Mouse (Mus musculus): ENCODE measurements around the gene Vwde.

The Vwde gene

GRCm38 (mm10) chr6:13224596-13225227 lies at the start of gene Vwde:
Gene Vwde, minus strand, starts transcription at chr6:13224965.
- DNase-seq (ENCODE audit: low read depth), result no peak

- no peak for DNase-seq (ENCODE audit: low read depth)
Measured at GRCm38 (mm10) chr6:13255341-13255740, 30.6 kb upstream of the Vwde start.

GRCm38 (mm10) chr6:13248317-13248969 lies 23.7 kb upstream of the Vwde start:
- DNase-seq (ENCODE audit: low read depth), result peak; percentile 4

DNA sequence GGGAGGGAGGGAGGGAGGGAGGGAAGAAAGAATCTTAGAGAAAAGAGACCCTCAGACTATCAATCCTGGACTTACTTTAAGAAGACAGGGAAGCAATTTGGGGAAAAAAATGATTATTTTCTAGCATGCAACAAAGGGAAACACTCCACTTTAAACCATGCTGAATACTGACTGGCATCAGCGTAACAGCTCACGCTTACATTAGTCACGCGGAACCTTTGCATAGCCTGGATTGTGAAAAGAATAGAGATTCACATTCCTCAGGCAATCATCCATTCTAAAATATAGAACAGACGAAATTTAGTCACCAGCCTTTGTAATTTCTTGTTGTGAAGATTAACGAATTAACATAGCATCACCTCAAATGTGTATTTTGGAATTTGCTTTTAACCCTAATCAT lies 18.6 kb downstream of the Vwde start:
- DNase-seq (ENCODE audit: low read depth), result no peak

GRCm38 (mm10) chr6:13197486-13197885 lies 27.3 kb downstream of the Vwde start:
- no peak for DNase-seq (ENCODE audit: low read depth)

DNA sequence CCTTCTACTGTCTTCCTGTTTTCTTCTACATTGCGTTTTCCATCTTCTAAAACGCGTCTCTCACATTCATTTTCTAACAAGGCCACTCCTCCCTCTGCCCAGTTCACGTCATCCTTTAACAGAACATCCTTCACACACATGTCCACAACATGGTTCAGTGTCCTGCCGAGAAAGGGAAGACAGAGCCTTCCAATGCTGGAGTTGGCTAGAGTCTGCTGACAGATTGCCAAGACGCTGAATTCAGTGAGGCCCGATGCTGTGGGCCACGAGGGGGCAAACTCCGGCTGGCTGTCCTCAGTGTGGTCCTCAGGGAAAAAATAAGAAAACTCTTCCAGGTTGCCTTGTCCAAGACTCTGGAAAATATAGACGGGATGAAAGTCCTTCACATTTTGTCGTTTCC lies 37.9 kb downstream of the Vwde start:
- DNase-seq (ENCODE audit: low read depth), result no peak

DNA sequence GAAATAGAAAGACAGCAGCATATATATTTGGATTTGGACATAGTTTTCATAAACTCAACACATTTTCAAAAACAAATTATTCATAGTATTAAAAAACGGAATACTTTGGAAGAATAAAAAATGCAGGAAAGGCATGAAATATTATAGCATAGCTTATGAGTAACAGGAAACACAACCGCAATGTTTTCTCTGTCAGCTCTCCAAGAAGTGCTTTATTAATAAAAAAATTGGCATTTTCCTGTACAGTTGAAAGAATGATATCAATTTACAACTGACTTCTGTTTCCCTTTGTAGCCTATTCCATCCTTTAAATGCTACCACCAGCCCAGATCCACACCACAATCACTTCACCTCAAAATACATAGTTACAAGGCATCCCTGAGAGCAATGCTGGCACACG lies 44.7 kb downstream of the Vwde start:
- DNase-seq (ENCODE audit: low read depth), result no peak

- DNase-seq (ENCODE audit: low read depth), result no peak
Measured at GRCm38 (mm10) chr6:13169459-13170150, 55.2 kb downstream of the Vwde start.

DNA sequence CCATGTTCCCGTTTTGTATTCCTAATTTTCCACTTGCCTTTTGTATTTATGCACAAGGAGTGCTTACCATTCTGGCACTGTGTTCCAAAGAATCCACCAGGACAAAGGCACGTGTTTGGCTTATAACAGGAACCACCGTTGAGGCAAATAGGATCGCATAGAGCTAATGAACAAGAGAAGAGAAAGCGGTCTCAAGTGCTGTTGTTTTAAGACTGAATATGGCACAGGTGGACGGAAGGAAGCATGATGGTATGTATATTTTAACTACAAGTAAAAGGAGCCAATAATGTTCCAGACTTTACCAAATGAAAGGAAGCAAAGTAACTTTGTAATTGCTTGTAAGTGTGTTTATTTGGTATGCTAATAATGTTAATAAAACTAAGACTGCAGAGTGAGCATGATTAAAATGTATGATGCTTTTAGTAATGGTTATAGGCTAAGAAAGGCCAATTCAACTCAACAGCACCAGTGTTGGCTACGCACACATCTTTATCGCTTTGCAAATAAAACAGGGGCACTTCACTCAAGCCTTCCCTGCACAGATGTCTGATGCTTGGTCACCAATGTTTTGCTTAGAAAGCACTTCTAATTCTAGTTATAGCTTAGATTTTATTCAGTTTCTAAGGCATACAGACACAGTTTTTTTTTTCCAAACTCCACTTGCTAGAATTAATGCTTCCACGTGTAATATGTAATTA lies 58.4 kb downstream of the Vwde start:
- no peak for DNase-seq (ENCODE audit: low read depth)

DNA sequence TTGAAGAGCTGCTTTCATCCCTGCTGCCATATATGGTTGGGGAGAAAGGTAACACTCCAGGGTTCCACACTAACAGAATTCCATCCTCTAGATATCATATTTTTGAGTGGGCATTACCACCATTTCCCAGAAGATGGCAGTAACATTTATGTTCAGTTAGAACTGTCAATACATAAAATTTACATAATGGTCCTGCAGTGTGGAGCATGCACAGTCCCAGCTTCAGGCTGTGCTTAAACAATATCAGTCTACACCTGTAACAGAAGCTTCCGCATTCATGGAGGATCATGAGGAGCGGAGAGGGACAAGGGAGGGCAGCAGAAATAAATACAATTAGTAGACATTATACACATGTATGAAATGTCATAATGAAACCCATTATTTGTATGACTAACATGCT lies 65.3 kb downstream of the Vwde start:
- DNase-seq (ENCODE audit: low read depth), result no peak

DNA sequence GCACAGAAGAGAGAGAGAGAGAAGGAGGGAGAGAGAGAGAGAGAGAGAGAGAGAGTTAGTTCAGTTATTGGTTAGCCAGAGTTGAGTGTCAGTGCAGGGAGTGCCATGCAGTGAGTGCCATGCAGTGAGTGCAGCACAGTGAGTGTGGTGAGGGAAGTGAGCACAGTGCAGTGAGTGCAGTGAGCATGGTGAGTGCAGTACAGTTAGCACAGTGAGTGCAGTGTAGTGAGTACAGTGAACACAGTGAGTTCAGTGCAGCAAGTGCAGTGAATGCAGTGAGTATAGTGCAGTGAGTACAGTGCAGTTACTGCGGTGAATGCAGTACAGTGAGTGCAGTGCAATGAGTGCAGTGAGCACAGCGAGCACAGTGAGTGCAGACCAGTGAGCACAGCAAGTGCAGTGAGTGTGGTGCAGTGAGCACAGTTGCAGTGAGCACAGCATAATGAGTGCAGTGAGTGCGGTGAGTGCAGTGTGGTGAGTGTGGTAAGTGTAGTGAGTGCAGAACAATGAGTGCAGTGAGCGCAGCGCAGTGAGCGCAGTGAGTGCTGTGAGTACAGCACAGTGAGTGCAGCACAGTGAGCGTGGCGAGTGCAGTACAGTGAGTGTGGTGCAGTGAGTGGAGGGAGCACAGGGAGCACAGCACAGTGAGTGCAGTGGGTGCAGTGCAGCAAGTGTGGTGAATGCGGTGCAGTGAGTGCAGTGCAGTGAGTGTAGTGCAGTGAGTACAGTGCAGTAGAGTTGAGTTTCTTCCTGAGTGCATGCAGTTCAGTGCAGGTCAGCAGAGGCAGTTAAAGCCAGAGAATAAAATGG lies 70.7 kb downstream of the Vwde start:
- DNase-seq (ENCODE audit: low read depth), result no peak

GRCm38 (mm10) chr6:13152062-13152640 lies 72.6 kb downstream of the Vwde start:
- peak; percentile 25 for DNase-seq (ENCODE audit: low read depth)

- DNase-seq (ENCODE audit: low read depth), result no peak
Measured at GRCm38 (mm10) chr6:13137255-13137654, 87.5 kb downstream of the Vwde start.

GRCm38 (mm10) chr6:13108662-13109061 lies 116.1 kb downstream of the Vwde start:
- no peak for DNase-seq (ENCODE audit: low read depth)
